Mouse (Mus musculus): Measurements from ENCODE around the gene Clvs2. TPM values are rescaled to one million over a fixed set of nuclear protein-coding genes. Genes with fewer than 3 reads are reported as not detected.

The Clvs2 gene
- polyA plus RNA-seq, 1 experiment from 2014 or later = not detected

Other genes starting within 250 kb of the Clvs2 start
- gene Sult3a2, start 161.9 kb upstream of the Clvs2 start, polyA plus RNA-seq (2015; fragmentation: Nextera tagmentation; extraction: Ambion mirVana) = not detected in 2 replicates
- gene Sult3a1, start 233.0 kb upstream of the Clvs2 start, polyA plus RNA-seq (2015; fragmentation: Nextera tagmentation; extraction: Ambion mirVana) = not detected in 2 replicates